Mouse (Mus musculus): ENCODE results near the gene Eya2. TPM values are rescaled to one million over a fixed set of nuclear protein-coding genes. Genes with fewer than 3 reads are reported as not detected.

The Eya2 gene
- polyA plus RNA-seq, 1 experiment from 2014 or later = 4.4 TPM

GRCm38 (mm10) chr2:165736297-165736696 lies 141.5 kb downstream of the Eya2 start:
- WGBS = 71% methylated on average over 2 of the region's 2 CpGs

GRCm38 (mm10) chr2:165740381-165740780 lies 145.5 kb downstream of the Eya2 start:
- no peak overlapping the region for H3K4me3 ChIP-seq (replicated peaks)
- no peak for ATAC-seq
- H3K27ac ChIP-seq = no peak overlapping the region
- H3K4me2 ChIP-seq (replicated peaks) = no peak overlapping the region
- H3K9me3 ChIP-seq = no peaks in the 10 kb centered on the region
- no peaks in the 10 kb centered on the region for H3K36me3 ChIP-seq
- no peak overlapping the region for H3K9ac ChIP-seq (replicated peaks)
- 22% methylated on average over 4 of the region's 5 CpGs for WGBS
- H3K4me1 ChIP-seq (replicated peaks) = peaks cover 27% of the 10 kb centered on the region
- H3K27me3 ChIP-seq = peaks cover 13% of the 10 kb centered on the region; the same call in 1 of the 2 replicates

More at GRCm38 (mm10) chr2:165736297-165736696, 141.5 kb downstream of the Eya2 start:
- Histone ChIP-seq H3K4me3 (replicated peaks) (no peak overlapping the region), H3K4me1 (replicated peaks) (peaks cover 11% of the 10 kb centered on the region), H3K36me3 (no peaks in the 10 kb centered on the region), H3K4me2 (replicated peaks) (no peak overlapping the region), H3K27me3 (no peaks in the 10 kb centered on the region), H3K9me3 (no peaks in the 10 kb centered on the region), H3K27ac (no peak overlapping the region), H3K9ac (replicated peaks) (no peak overlapping the region)
- no peak for ATAC-seq

GRCm38 (mm10) chr2:165740982-165741381 lies 146.2 kb downstream of the Eya2 start:
- Histone ChIP-seq H3K4me3 (replicated peaks) (no peak overlapping the region), H3K9me3 (no peaks in the 10 kb centered on the region), H3K27me3 (peaks cover 13% of the 10 kb centered on the region; the same call in 1 of the 2 replicates), H3K4me2 (replicated peaks) (no peak overlapping the region), H3K4me1 (replicated peaks) (peaks cover 33% of the 10 kb centered on the region), H3K9ac (replicated peaks) (no peak overlapping the region), H3K27ac (no peak overlapping the region), H3K36me3 (no peaks in the 10 kb centered on the region)
- 5% methylated on average over 9 of the region's 9 CpGs for WGBS
- ATAC-seq = 0 out of 2 replicates have a peak, but pooled peaks have one; percentile 19

GRCm38 (mm10) chr2:165741526-165742050 lies 146.8 kb downstream of the Eya2 start:
- Histone ChIP-seq H3K4me2 (replicated peaks) (0 out of 2 replicates have a peak overlapping the region, but pooled peaks have one; percentile 10), H3K27ac (no peak overlapping the region), H3K4me3 (replicated peaks) (no peak overlapping the region), H3K9ac (replicated peaks) (no peak overlapping the region), H3K27me3 (peaks cover 13% of the 10 kb centered on the region; the same call in 1 of the 2 replicates), H3K9me3 (no peaks in the 10 kb centered on the region), H3K36me3 (no peaks in the 10 kb centered on the region), H3K4me1 (replicated peaks) (peaks cover 34% of the 10 kb centered on the region)
- no peak for ATAC-seq
- 4% methylated on average over 11 of the region's 11 CpGs for WGBS

- H3K9ac ChIP-seq (replicated peaks) = no peak overlapping the region
- WGBS = 15% methylated on average over 21 of the region's 21 CpGs
- no peak for ATAC-seq
These were observed 147.5 kb downstream of the Eya2 start for GRCm38 (mm10) chr2:165742210-165742786.

GRCm38 (mm10) chr2:165745306-165746098 lies 150.7 kb downstream of the Eya2 start:
- H3K4me1 ChIP-seq (replicated peaks) = peaks cover 34% of the 10 kb centered on the region
- H3K9ac ChIP-seq (replicated peaks) = 0 out of 2 replicates have a peak overlapping the region, but pooled peaks have one; percentile 44
- WGBS = 40% methylated on average over 18 of the region's 18 CpGs
- H3K36me3 ChIP-seq = no peaks in the 10 kb centered on the region
- H3K4me2 ChIP-seq (replicated peaks) = peak overlapping the region; percentile 12; the same call in 1 of the 2 replicates
- H3K27me3 ChIP-seq = peaks cover 21% of the 10 kb centered on the region
- H3K4me3 ChIP-seq (replicated peaks) = no peak overlapping the region
- peak; percentile 71; the same call in 1 of the 2 replicates for ATAC-seq
- H3K9me3 ChIP-seq = no peaks in the 10 kb centered on the region
- H3K27ac ChIP-seq = no peak overlapping the region

More at GRCm38 (mm10) chr2:165742210-165742786, 147.5 kb downstream of the Eya2 start:
- 0 out of 2 replicates have a peak overlapping the region, but pooled peaks have one; percentile 10 for H3K4me2 ChIP-seq (replicated peaks)
- H3K4me1 ChIP-seq (replicated peaks) = peaks cover 34% of the 10 kb centered on the region
- no peaks in the 10 kb centered on the region for H3K9me3 ChIP-seq
- H3K27me3 ChIP-seq = peaks cover 13% of the 10 kb centered on the region; the same call in 1 of the 2 replicates
- H3K36me3 ChIP-seq = no peaks in the 10 kb centered on the region
- no peak overlapping the region for H3K4me3 ChIP-seq (replicated peaks)
- H3K27ac ChIP-seq = no peak overlapping the region

- H3K4me2 ChIP-seq (replicated peaks) = no peak overlapping the region
- ATAC-seq = no peak
- H3K36me3 ChIP-seq = no peaks in the 10 kb centered on the region
- H3K27me3 ChIP-seq = peaks cover 13% of the 10 kb centered on the region; the same call in 1 of the 2 replicates
- H3K4me1 ChIP-seq (replicated peaks) = peaks cover 18% of the 10 kb centered on the region; the same call in 1 of the 2 replicates
- H3K27ac ChIP-seq = no peak overlapping the region
- no peaks in the 10 kb centered on the region for H3K9me3 ChIP-seq
- no peak overlapping the region for H3K9ac ChIP-seq (replicated peaks)
- 51% methylated on average over 7 of the region's 7 CpGs for WGBS
- H3K4me3 ChIP-seq (replicated peaks) = no peak overlapping the region
These were observed 153.1 kb downstream of the Eya2 start for GRCm38 (mm10) chr2:165747975-165748374.

- Histone ChIP-seq H3K4me1 (replicated peaks) (peaks cover 18% of the 10 kb centered on the region; the same call in 1 of the 2 replicates), H3K27ac (no peak overlapping the region), H3K4me3 (replicated peaks) (no peak overlapping the region), H3K9me3 (no peaks in the 10 kb centered on the region), H3K27me3 (peaks cover 12% of the 10 kb centered on the region; the same call in 1 of the 2 replicates), H3K36me3 (no peaks in the 10 kb centered on the region), H3K9ac (replicated peaks) (no peak overlapping the region), H3K4me2 (replicated peaks) (no peak overlapping the region)
- ATAC-seq = no peak
- WGBS = 10% methylated on average over 11 of the region's 11 CpGs
These were observed 153.6 kb downstream of the Eya2 start for GRCm38 (mm10) chr2:165748426-165748825.

GRCm38 (mm10) chr2:165751068-165751467 lies 156.2 kb downstream of the Eya2 start:
- Histone ChIP-seq H3K27ac (no peak overlapping the region), H3K9ac (replicated peaks) (no peak overlapping the region), H3K9me3 (no peaks in the 10 kb centered on the region), H3K36me3 (no peaks in the 10 kb centered on the region), H3K4me2 (replicated peaks) (no peak overlapping the region), H3K4me1 (replicated peaks) (peaks cover 3% of the 10 kb centered on the region; the same call in 1 of the 2 replicates), H3K4me3 (replicated peaks) (no peak overlapping the region), H3K27me3 (peaks cover 8% of the 10 kb centered on the region; the same call in 1 of the 2 replicates)
- peak; percentile 60; the same call in 1 of the 2 replicates for ATAC-seq
- 24% methylated on average over 7 of the region's 7 CpGs for WGBS

- peaks cover 8% of the 10 kb centered on the region; the same call in 1 of the 2 replicates for H3K27me3 ChIP-seq
- no peak for ATAC-seq
- no peak overlapping the region for H3K9ac ChIP-seq (replicated peaks)
- H3K27ac ChIP-seq = no peak overlapping the region
- no peaks in the 10 kb centered on the region for H3K9me3 ChIP-seq
- H3K4me3 ChIP-seq (replicated peaks) = no peak overlapping the region
- no peak overlapping the region for H3K4me2 ChIP-seq (replicated peaks)
- no peaks in the 10 kb centered on the region for H3K36me3 ChIP-seq
- H3K4me1 ChIP-seq (replicated peaks) = peaks cover 5% of the 10 kb centered on the region
- WGBS = 90% methylated on average over 4 of the region's 4 CpGs
These were observed 157.9 kb downstream of the Eya2 start for GRCm38 (mm10) chr2:165752704-165753103.

- no peak overlapping the region for H3K27ac ChIP-seq
These were observed 163.0 kb downstream of the Eya2 start for GRCm38 (mm10) chr2:165757799-165758198.

More at GRCm38 (mm10) chr2:165757799-165758198, 163.0 kb downstream of the Eya2 start:
- ATAC-seq = peak; percentile 57
- no peak overlapping the region for H3K9ac ChIP-seq (replicated peaks)
- H3K27me3 ChIP-seq = no peaks in the 10 kb centered on the region
- peaks cover 23% of the 10 kb centered on the region for H3K4me1 ChIP-seq (replicated peaks)
- no peak overlapping the region for H3K4me3 ChIP-seq (replicated peaks)
- H3K36me3 ChIP-seq = no peaks in the 10 kb centered on the region
- 66% methylated on average over 15 of the region's 15 CpGs for WGBS
- no peak overlapping the region for H3K4me2 ChIP-seq (replicated peaks)
- H3K9me3 ChIP-seq = no peaks in the 10 kb centered on the region

Measured in midbrain, embryonic 13.5 days (tissue).